Mouse (Mus musculus) NIH3T3 (cell line): ENCODE measurements around the gene Gm21093.
"Not testable (repeated sequence)": the region's sequence is repeated elsewhere in the genome, so short reads cannot be mapped to it uniquely, and the experiment has no call there.

Source experiments
- DNase-seq: peaks from one replicate; pipeline ENCODE4 v3.0.0-alpha.2; 2012; ENCODE audit warnings: low read depth

The Gm21093 gene

DNA sequence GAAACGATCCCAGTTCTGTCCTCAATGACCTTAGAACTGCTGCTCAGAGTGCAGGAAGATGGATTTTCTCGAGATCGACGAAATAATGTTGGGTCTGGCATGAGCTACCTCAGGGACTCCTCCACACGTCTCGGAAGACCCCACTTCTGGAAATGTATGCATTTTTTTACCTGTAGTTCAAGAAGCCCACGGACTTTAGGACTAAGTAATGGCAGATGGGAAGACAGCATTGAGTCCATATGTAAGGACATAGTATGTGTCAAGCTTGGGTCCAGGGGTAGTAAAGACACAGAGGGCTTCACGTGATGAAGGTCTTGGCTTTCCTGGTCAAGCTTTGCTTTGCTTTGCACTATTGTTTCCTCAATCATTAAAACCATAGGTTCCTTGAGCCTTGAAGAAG, at the start of gene Gm21093:
Gene Gm21093, minus strand, starts transcription at position 101 of the 400 bp plus-strand sequence.
- not testable (repeated sequence) for DNase-seq
